Mouse (Mus musculus): ENCODE measurements at regions not wholly inside any gene's neighbourhood (a gene's known extent, or its start where the extent isn't known, plus 50 kb on each side); places are given as distances from the start of the nearest gene placed in this dataset.

DNA sequence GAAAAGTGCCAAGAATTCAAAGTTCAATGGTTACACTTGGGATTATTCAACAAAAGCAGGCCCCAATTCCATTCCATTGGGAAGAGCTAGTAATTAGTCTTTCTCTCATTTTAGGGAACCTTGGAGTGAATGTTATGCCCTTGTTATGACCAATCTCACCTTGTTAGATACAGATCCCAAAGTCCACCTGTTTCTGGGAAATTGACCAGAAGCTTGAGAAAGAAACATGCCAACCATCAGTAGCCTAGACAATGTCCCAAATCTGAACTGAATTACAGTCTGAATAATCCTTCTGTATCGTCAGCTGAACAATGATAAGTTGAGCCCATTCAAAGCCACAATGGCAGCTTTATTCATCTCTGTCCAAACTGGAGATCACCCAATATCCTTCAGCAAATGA lies 2010.4 kb upstream of the Cdh20 start:
- WGBS (ENCODE audit: insufficient replicate concordance), result 57% methylated on average over 1 of the region's 1 CpGs
- no peak overlapping the region for H3K4me2 ChIP-seq (ENCODE audit: low read depth, low read length)
- TF ChIP-seq EP300 (IDR thresholded peaks at IDR 0.05; ENCODE audit: low read depth) (no peak), CTCF (IDR thresholded peaks at IDR 0.05; ENCODE audit: low read depth) (no peak)

More for the DNA sequence above, 2010.4 kb upstream of the Cdh20 start:
- peaks cover 2% of the 10 kb centered on the region; the same call in 1 of the 2 replicates for H3K9me3 ChIP-seq (ENCODE audit: low read length)
- no peaks in the 10 kb centered on the region for H3K36me3 ChIP-seq (replicated peaks; ENCODE audit: insufficient read depth, low read length)
- H3K27ac ChIP-seq (ENCODE audit: low read depth), result no peak overlapping the region
- no peak overlapping the region for H3K4me3 ChIP-seq (ENCODE audit: low read depth, low read length)
- ATAC-seq (no peak), DNase-seq (no peak)
- H3K4me1 ChIP-seq (ENCODE audit: insufficient read depth), result no peaks in the 10 kb centered on the region
- no peak overlapping the region for H3K9ac ChIP-seq (replicated peaks)
- no peaks in the 10 kb centered on the region for H3K27me3 ChIP-seq (ENCODE audit: insufficient read depth, low read length)

All from liver, postnatal 0 days (tissue).